In genomic region chr7:122936626-122937025, GRCm38 (mm10) we compare ENCODE assay signal across 25 mouse cellular contexts. TPM values are rescaled to one million over a fixed set of nuclear protein-coding genes. Genes with fewer than 3 reads are reported as not detected.
A peak's percentile ranks its signal among the peaks of the same experiment; 100 is the strongest.
DNase-seq lines count a peak whose midpoint lies in the region; ATAC-seq and TF ChIP-seq lines count a peak whose summit lies in the region.
"Had no signal": no experiment of that assay in that cellular context is flagged by ENCODE, and none has a peak within 500 bp of the region (broad histone marks: within the 10 kb centered on the region; RNA-seq: fewer than 3 reads in every experiment).

No protein-coding gene starts in this region.

- no peak overlapping the region for H3K4me3 ChIP-seq in intestine, postnatal 0 days (ENCODE audit: low read depth, low read length)
- H3K4me3 ChIP-seq in intestine, embryonic 16.5 days (ENCODE audit: low read length): no peak overlapping the region
- no peak overlapping the region for H3K4me3 ChIP-seq in CH12.LX (replicated peaks in 1 of 3; ENCODE audit: low read depth in 2 of 3, low read length in 2 of 3, poor library complexity in 1 of 3)
- H3K4me3 ChIP-seq: forebrain, embryonic 12.5 days; gastrocnemius, adult 2 months; heart, embryonic 10.5 days; lung, embryonic 15.5 days; midbrain, embryonic 15.5 days; myocyte; neural tube, embryonic 13.5 days had no signal

- H3K4me2 ChIP-seq in intestine, postnatal 0 days (replicated peaks; ENCODE audit: low read depth): no peak overlapping the region
- H3K4me2 ChIP-seq in intestine, embryonic 16.5 days (ENCODE audit: low read depth, low read length): no peak overlapping the region
- no peak overlapping the region for H3K4me2 ChIP-seq in CH12.LX (ENCODE audit: insufficient read depth, low read depth, poor library complexity, severe bottlenecking)
- H3K4me2 ChIP-seq: forebrain, embryonic 12.5 days; lung, embryonic 15.5 days; midbrain, embryonic 15.5 days; neural tube, embryonic 13.5 days had no signal

- no peak overlapping the region for H3K27ac ChIP-seq in intestine, postnatal 0 days (ENCODE audit: low read depth, low read length)
- H3K27ac ChIP-seq in intestine, embryonic 16.5 days (ENCODE audit: low read length): no peak overlapping the region
- no peak overlapping the region for H3K27ac ChIP-seq in CH12.LX (ENCODE audit: insufficient read depth, low read depth)
- H3K27ac ChIP-seq: forebrain, embryonic 12.5 days; gastrocnemius, adult 2 months; heart, embryonic 10.5 days; liver, embryonic 14.5 days; lung, embryonic 15.5 days; midbrain, embryonic 15.5 days; neural tube, embryonic 13.5 days had no signal

- dilution Hi-C loops in CH12.LX (cut with MboI; ENCODE audit: extremely low pct_ligation_motif_present, extremely low pct_unique_long_range_greater_than_20kb, low sequenced_read_pairs): no loop called here

- in situ Hi-C loops in CH12.LX (cut with MboI; ENCODE audit: low pct_ligation_motif_present, low pct_unique_long_range_greater_than_20kb, low sequenced_read_pairs): no loop called here

- DNase-seq in 416B (ENCODE audit: low read depth) (peak; percentile 39), CH12.LX (ENCODE audit: extremely low read depth) (no peak), R1 (ENCODE audit: low read depth, low spot score) (peak; percentile 33)
- DNase-seq in kidney, postnatal 10 days: no peak
- DNase-seq in right cerebral cortex, adult 18-20 months: no peak
- DNase-seq: adrenal gland, adult 2 months; cerebellum, adult 11 months; cerebellum, postnatal 10 days; gastrocnemius, adult 2 months; kidney, adult 2 months; kidney, postnatal 14 days; layer of hippocampus, postnatal 36 days; lung, postnatal 4 days; retina, postnatal 1 day; thymus, postnatal 25 days had no signal

- H3K27me3 ChIP-seq in intestine, postnatal 0 days (replicated peaks; ENCODE audit: control insufficient read depth, insufficient read depth, low read length): no peaks in the 10 kb centered on the region
- H3K27me3 ChIP-seq in intestine, embryonic 16.5 days (replicated peaks; ENCODE audit: control insufficient read depth, insufficient read depth, low read length): no peaks in the 10 kb centered on the region
- no peaks in the 10 kb centered on the region for H3K27me3 ChIP-seq in CH12.LX (replicated peaks)
- H3K27me3 ChIP-seq: lung, embryonic 15.5 days; midbrain, embryonic 15.5 days; neural tube, embryonic 13.5 days had no signal

- no peaks in the 10 kb centered on the region for H3K9me3 ChIP-seq in intestine, postnatal 0 days (ENCODE audit: control insufficient read depth)
- no peaks in the 10 kb centered on the region for H3K9me3 ChIP-seq in intestine, embryonic 16.5 days (ENCODE audit: control insufficient read depth, low read length)
- no peaks in the 10 kb centered on the region for H3K9me3 ChIP-seq in CH12.LX (replicated peaks; ENCODE audit: low read length)
- H3K9me3 ChIP-seq: forebrain, embryonic 12.5 days; heart, embryonic 10.5 days; lung, embryonic 15.5 days; midbrain, embryonic 15.5 days; neural tube, embryonic 13.5 days had no signal

- no peak overlapping the region for H3K9ac ChIP-seq in intestine, postnatal 0 days (ENCODE audit: low read depth, low read length)
- H3K9ac ChIP-seq in intestine, embryonic 16.5 days (ENCODE audit: low read depth, low read length): no peak overlapping the region
- H3K9ac ChIP-seq in CH12.LX (ENCODE audit: insufficient read depth, low read depth): no peak overlapping the region
- H3K9ac ChIP-seq: forebrain, embryonic 12.5 days; liver, embryonic 14.5 days; lung, embryonic 15.5 days; midbrain, embryonic 15.5 days; neural tube, embryonic 13.5 days had no signal

- no peak for TF ChIP-seq RAD21 in CH12.LX (IDR thresholded peaks at IDR 0.05; ENCODE audit: low read depth, low read length)

- no peaks in the 10 kb centered on the region for H3K79me2 ChIP-seq in CH12.LX (replicated peaks; ENCODE audit: control insufficient read depth, extremely low read depth, insufficient read depth, poor library complexity, severe bottlenecking)

- no peak for ATAC-seq in intestine, postnatal 0 days
- no peak for ATAC-seq in intestine, embryonic 16.5 days
- ATAC-seq: hindbrain, embryonic 16.5 days; midbrain, embryonic 15.5 days had no signal

- TF ChIP-seq CTCF in intestine, postnatal 0 days (IDR thresholded peaks at IDR 0.05; ENCODE audit: low read depth): peak; percentile 31
- TF ChIP-seq CTCF in CH12.LX (conservative IDR thresholded peaks at IDR 0.05 in 1 of 2, IDR thresholded peaks at IDR 0.05 in 1 of 2; ENCODE audit: low read depth in 2 of 2, low read length in 2 of 2): peak in 1 of 2 experiments; percentile 44; a peak in 2 of 4 replicates

- no peaks in the 10 kb centered on the region; the same call in none of the 2 replicates for H3K4me1 ChIP-seq in intestine, postnatal 0 days (replicated peaks; ENCODE audit: control insufficient read depth, insufficient read depth, low read length)
- H3K4me1 ChIP-seq in intestine, embryonic 16.5 days (ENCODE audit: control insufficient read depth, insufficient read depth, low read length): no peaks in the 10 kb centered on the region
- H3K4me1 ChIP-seq in CH12.LX (ENCODE audit: control insufficient read depth in 1 of 2, insufficient read depth in 2 of 2): peaks cover 2 to 18% of the 10 kb centered on the region in 2 experiments; a peak in 2 of 4 replicates
- H3K4me1 ChIP-seq: lung, embryonic 15.5 days had no signal

- no peak for TF ChIP-seq EP300 in CH12.LX (IDR thresholded peaks at IDR 0.05; ENCODE audit: low read length)

- no peaks in the 10 kb centered on the region for H3K36me3 ChIP-seq in intestine, postnatal 0 days (ENCODE audit: control insufficient read depth, insufficient read depth)
- H3K36me3 ChIP-seq in intestine, embryonic 16.5 days (ENCODE audit: control insufficient read depth, insufficient read depth, low read length): no peaks in the 10 kb centered on the region
- no peaks in the 10 kb centered on the region for H3K36me3 ChIP-seq in CH12.LX (replicated peaks in 1 of 2; ENCODE audit: control insufficient read depth in 1 of 2, insufficient read depth in 1 of 2, low read length in 1 of 2)
- H3K36me3 ChIP-seq: forebrain, embryonic 12.5 days; heart, embryonic 10.5 days; lung, embryonic 15.5 days; midbrain, embryonic 15.5 days; neural tube, embryonic 13.5 days had no signal

- TF ChIP-seq POLR2A in CH12.LX (IDR thresholded peaks at IDR 0.05; ENCODE audit: low read depth, low read length): no peak

TF ChIP-seq in CH12.LX, 34 proteins besides CTCF, POLR2A, EP300 and RAD21:
- peak; percentile 69 for TF ChIP-seq ZNF384 (IDR thresholded peaks at IDR 0.05; ENCODE audit: low read depth, low read length)
- no peak for TF ChIP-seq TBP (conservative IDR thresholded peaks at IDR 0.05; ENCODE audit: low read depth, low read length)

RNA-seq across cellular contexts. Expression of gene Rbbp6, which starts 28.9 kb away (rescaled TPM):
- 15.3 and 15.5 TPM in 2 replicates for polyA plus RNA-seq in intestine, postnatal 0 days (2015; fragmentation: Nextera tagmentation; extraction: Ambion mirVana)
- polyA plus RNA-seq in intestine, embryonic 16.5 days (2015; fragmentation: Nextera tagmentation; extraction: Ambion mirVana): 15.5 and 16.5 TPM in 2 replicates
- total RNA-seq in CH12.LX (2012; rRNA removed): 22.9 and 25.0 TPM in 2 replicates
- 14.1 and 17.8 TPM in 2 replicates for total RNA-seq in CH12.LX (2014; rRNA removed)
- 81.4 and 93.0 TPM in 2 replicates for polyA plus RNA-seq in CH12.LX (2012; ENCODE audit: insufficient read length, low read depth)

Comparison
In these comparisons a context has a peak if more than half of its experiments do, and no peak if none do; other contexts are left out.
1. DNase-seq: peak in 416B (single experiment) and R1 (single experiment); none in CH12.LX (single experiment), kidney, postnatal 10 days (single experiment) and right cerebral cortex, adult 18-20 months (single experiment).